Mouse (Mus musculus): Measurements from ENCODE around the gene Olfr419. TPM values are rescaled to one million over a fixed set of nuclear protein-coding genes. Genes with fewer than 3 reads are reported as not detected.

The Olfr419 gene
- polyA plus RNA-seq (2015; fragmentation: Nextera tagmentation; extraction: Ambion mirVana): not detected in 2 replicates

- no peak for DNase-seq (ENCODE audit: low spot score)
These were observed at the start of gene Olfr419 for GRCm38 (mm10) chr1:174251961-174252360. Gene Olfr419 (minus strand): TSS chr1:174252061.

GRCm38 (mm10) chr1:174270643-174271042, 18.8 kb upstream of the Olfr419 start:
- no peak for DNase-seq (ENCODE audit: low spot score)

- DNase-seq (ENCODE audit: low spot score): no peak
These were observed 17.3 kb upstream of the Olfr419 start for GRCm38 (mm10) chr1:174269162-174269561.

- no peak for DNase-seq (ENCODE audit: low spot score)
These were observed 16.0 kb upstream of the Olfr419 start for GRCm38 (mm10) chr1:174267816-174268215.

GRCm38 (mm10) chr1:174250376-174250775, 1.5 kb downstream of the Olfr419 start:
- no peak for DNase-seq (ENCODE audit: low spot score)

- no peak for DNase-seq (ENCODE audit: low spot score)
These were observed 4.7 kb downstream of the Olfr419 start for GRCm38 (mm10) chr1:174247170-174247569.

- DNase-seq (ENCODE audit: low spot score): no peak
These were observed 5.8 kb downstream of the Olfr419 start for GRCm38 (mm10) chr1:174246080-174246479.

- no peak for DNase-seq (ENCODE audit: low spot score)
These were observed 7.2 kb downstream of the Olfr419 start for GRCm38 (mm10) chr1:174244621-174245020.

GRCm38 (mm10) chr1:174239916-174240315, 11.9 kb downstream of the Olfr419 start:
- DNase-seq (ENCODE audit: low spot score): no peak

GRCm38 (mm10) chr1:174216528-174217204, 35.2 kb downstream of the Olfr419 start:
- no peak for DNase-seq (ENCODE audit: low spot score)

- DNase-seq (ENCODE audit: low spot score): no peak
These were observed 36.4 kb downstream of the Olfr419 start for GRCm38 (mm10) chr1:174215270-174216038.

- no peak for DNase-seq (ENCODE audit: low spot score)
These were observed 39.6 kb downstream of the Olfr419 start for GRCm38 (mm10) chr1:174212286-174212685.

- no peak for DNase-seq (ENCODE audit: low spot score)
These were observed 47.2 kb downstream of the Olfr419 start for GRCm38 (mm10) chr1:174204699-174205098.

Other genes with a start within 250 kb of the Olfr419 start
- 10.2 and 10.4 TPM in 2 replicates for gene Ifi205, start 220.3 kb downstream of the Olfr419 start, polyA plus RNA-seq (2015; fragmentation: Nextera tagmentation; extraction: Ambion mirVana)
- gene Olfr433, start 211.4 kb downstream of the Olfr419 start, polyA plus RNA-seq (2015; fragmentation: Nextera tagmentation; extraction: Ambion mirVana): 0.05 and 0.10 TPM in 2 replicates
- gene Olfr432, start 202.9 kb downstream of the Olfr419 start, polyA plus RNA-seq (2015; fragmentation: Nextera tagmentation; extraction: Ambion mirVana): not detected in 2 replicates
- gene Olfr430, start 185.5 kb downstream of the Olfr419 start, polyA plus RNA-seq (2015; fragmentation: Nextera tagmentation; extraction: Ambion mirVana): not detected in 2 replicates
- not detected in 2 replicates for gene Olfr429, start 167.7 kb downstream of the Olfr419 start, polyA plus RNA-seq (2015; fragmentation: Nextera tagmentation; extraction: Ambion mirVana)
- not detected in 2 replicates for gene Olfr427, start 155.2 kb downstream of the Olfr419 start, polyA plus RNA-seq (2015; fragmentation: Nextera tagmentation; extraction: Ambion mirVana)
- not detected in 2 replicates for gene Olfr231, start 130.9 kb downstream of the Olfr419 start, polyA plus RNA-seq (2015; fragmentation: Nextera tagmentation; extraction: Ambion mirVana)
- not detected in 2 replicates for gene Olfr424, start 120.5 kb downstream of the Olfr419 start, polyA plus RNA-seq (2015; fragmentation: Nextera tagmentation; extraction: Ambion mirVana)
- gene Olfr420, start 96.4 kb downstream of the Olfr419 start, polyA plus RNA-seq (2015; fragmentation: Nextera tagmentation; extraction: Ambion mirVana): not detected in 2 replicates
- gene Spta1, start 79.3 kb downstream of the Olfr419 start, polyA plus RNA-seq (2015; fragmentation: Nextera tagmentation; extraction: Ambion mirVana): 0.05 and 0.07 TPM in 2 replicates
- 0.18 TPM in 1 of 2 replicates, not detected in the other for gene Mptx1, start 78.5 kb upstream of the Olfr419 start, polyA plus RNA-seq (2015; fragmentation: Nextera tagmentation; extraction: Ambion mirVana)
- gene Olfr417, start 113.1 kb upstream of the Olfr419 start, polyA plus RNA-seq (2015; fragmentation: Nextera tagmentation; extraction: Ambion mirVana): not detected in 2 replicates
- not detected in 2 replicates for gene Olfr248, start 139.0 kb upstream of the Olfr419 start, polyA plus RNA-seq (2015; fragmentation: Nextera tagmentation; extraction: Ambion mirVana)
- gene Olfr414, start 172.0 kb upstream of the Olfr419 start, polyA plus RNA-seq (2015; fragmentation: Nextera tagmentation; extraction: Ambion mirVana): not detected in 2 replicates
- gene Olfr220, start 190.0 kb upstream of the Olfr419 start, polyA plus RNA-seq (2015; fragmentation: Nextera tagmentation; extraction: Ambion mirVana): not detected in 2 replicates
- 0.08 and 0.25 TPM in 2 replicates for gene Fmn2, start 249.8 kb upstream of the Olfr419 start, polyA plus RNA-seq (2015; fragmentation: Nextera tagmentation; extraction: Ambion mirVana)